Mouse (Mus musculus) natural killer cell, adult 2 months (primary cell): ENCODE data around the gene Arhgef3.

Experiments used
- DNase-seq, 2 experiments: peaks; one replicate each; pipeline ENCODE4 v3.0.0; 2022; ENCODE audit warnings: low spot score in 2 of 2

The Arhgef3 gene

GRCm38 (mm10) chr14:27376115-27376648 is 261.5 kb downstream of the Arhgef3 start:
- peak; percentile 60 to 79 for DNase-seq

GRCm38 (mm10) chr14:27378669-27379068 is 264.0 kb downstream of the Arhgef3 start:
- no peak for DNase-seq

GRCm38 (mm10) chr14:27379404-27379803 is 264.7 kb downstream of the Arhgef3 start:
- DNase-seq = peak; percentile 51 to 66

- DNase-seq = no peak
Measured at GRCm38 (mm10) chr14:27381459-27381858, 266.8 kb downstream of the Arhgef3 start.

- no peak for DNase-seq
Measured at GRCm38 (mm10) chr14:27383321-27383830, 268.7 kb downstream of the Arhgef3 start.

GRCm38 (mm10) chr14:27384143-27384542 is 269.4 kb downstream of the Arhgef3 start:
- peak; percentile 58 to 73 for DNase-seq

GRCm38 (mm10) chr14:27388616-27389015 is 273.9 kb downstream of the Arhgef3 start:
- DNase-seq = no peak

GRCm38 (mm10) chr14:27389722-27390121 is 275.0 kb downstream of the Arhgef3 start:
- DNase-seq = no peak

- DNase-seq = peak; percentile 37 to 48
Measured at GRCm38 (mm10) chr14:27390663-27391062, 276.0 kb downstream of the Arhgef3 start.

- no peak for DNase-seq
Measured at GRCm38 (mm10) chr14:27391776-27392308, 277.1 kb downstream of the Arhgef3 start.

GRCm38 (mm10) chr14:27392660-27393059 is 278.0 kb downstream of the Arhgef3 start:
- DNase-seq = no peak

GRCm38 (mm10) chr14:27393806-27394205 is 279.1 kb downstream of the Arhgef3 start:
- no peak for DNase-seq

GRCm38 (mm10) chr14:27396424-27396823 is 281.7 kb downstream of the Arhgef3 start:
- no peak for DNase-seq

GRCm38 (mm10) chr14:27397526-27397925 is 282.8 kb downstream of the Arhgef3 start:
- no peak for DNase-seq

GRCm38 (mm10) chr14:27400495-27400894 is 285.8 kb downstream of the Arhgef3 start:
- no peak for DNase-seq

GRCm38 (mm10) chr14:27401717-27402278 is 287.1 kb downstream of the Arhgef3 start:
- no peak for DNase-seq

- DNase-seq = peak; percentile 42 to 45
Measured at GRCm38 (mm10) chr14:27402332-27403250, 287.9 kb downstream of the Arhgef3 start.

- peak; percentile 76 to 82 for DNase-seq
Measured at GRCm38 (mm10) chr14:27405452-27405851, 290.8 kb downstream of the Arhgef3 start.

- no peak for DNase-seq
Measured at GRCm38 (mm10) chr14:27405947-27406346, 291.2 kb downstream of the Arhgef3 start.

GRCm38 (mm10) chr14:27408240-27408639 is 293.5 kb downstream of the Arhgef3 start:
- no peak for DNase-seq

GRCm38 (mm10) chr14:27409662-27410061 is 295.0 kb downstream of the Arhgef3 start:
- DNase-seq = no peak

GRCm38 (mm10) chr14:27411492-27411891 is 296.8 kb downstream of the Arhgef3 start:
- no peak for DNase-seq
